Comparison of ENCODE assay signal across 9 mouse cellular contexts in genomic region chr7:98524401-98524800, GRCm38 (mm10). TPM values are rescaled to one million over a fixed set of nuclear protein-coding genes. Genes with fewer than 3 reads are reported as not detected.
DNase-seq lines count a peak whose midpoint lies in the region; ATAC-seq and TF ChIP-seq lines count a peak whose summit lies in the region.
"Had no signal": no experiment of that assay in that cellular context is flagged by ENCODE, and none has a peak within 500 bp of the region (broad histone marks: within the 10 kb centered on the region; RNA-seq: fewer than 3 reads in every experiment).

No protein-coding gene starts in this region.

- H3K4me2 ChIP-seq in heart, embryonic 12.5 days: no peak overlapping the region
- no peak overlapping the region for H3K4me2 ChIP-seq in lung, embryonic 14.5 days
- H3K4me2 ChIP-seq in hindbrain, embryonic 13.5 days: no peak overlapping the region
- H3K4me2 ChIP-seq in stomach, embryonic 15.5 days: no peak overlapping the region
- H3K4me2 ChIP-seq: liver, embryonic 13.5 days had no signal

- H3K9ac ChIP-seq in heart, embryonic 12.5 days: 0 out of 2 replicates have a peak overlapping the region, but pooled peaks have one; percentile 34
- no peak overlapping the region for H3K9ac ChIP-seq in lung, embryonic 14.5 days
- H3K9ac ChIP-seq in hindbrain, embryonic 13.5 days: no peak overlapping the region
- no peak overlapping the region for H3K9ac ChIP-seq in stomach, embryonic 15.5 days
- H3K9ac ChIP-seq: liver, embryonic 13.5 days had no signal

- no peak for ATAC-seq in heart, embryonic 12.5 days (ENCODE audit: insufficient number of reproducible peaks, low FRiP score)
- 0 out of 2 replicates have a peak, but pooled peaks have one; percentile 4 for ATAC-seq in lung, embryonic 14.5 days (ENCODE audit: insufficient read depth)
- ATAC-seq in hindbrain, embryonic 13.5 days (ENCODE audit: low FRiP score): no peak
- ATAC-seq in stomach, embryonic 15.5 days (ENCODE audit: insufficient read depth, low FRiP score, low read depth): no peak
- no peak for ATAC-seq in inflammation-experienced regulatory T-cells, adult 6 months

- no peaks in the 10 kb centered on the region for H3K9me3 ChIP-seq in heart, embryonic 12.5 days (replicated peaks)
- no peaks in the 10 kb centered on the region for H3K9me3 ChIP-seq in lung, embryonic 14.5 days (ENCODE audit: low read depth, low read length)
- H3K9me3 ChIP-seq in hindbrain, embryonic 13.5 days: no peaks in the 10 kb centered on the region
- no peaks in the 10 kb centered on the region for H3K9me3 ChIP-seq in stomach, embryonic 15.5 days
- H3K9me3 ChIP-seq: liver, embryonic 13.5 days had no signal

- H3K36me3 ChIP-seq in heart, embryonic 12.5 days: no peaks in the 10 kb centered on the region
- no peaks in the 10 kb centered on the region for H3K36me3 ChIP-seq in lung, embryonic 14.5 days (ENCODE audit: insufficient read depth)
- H3K36me3 ChIP-seq in hindbrain, embryonic 13.5 days: no peaks in the 10 kb centered on the region
- no peaks in the 10 kb centered on the region for H3K36me3 ChIP-seq in stomach, embryonic 15.5 days
- H3K36me3 ChIP-seq: liver, embryonic 13.5 days had no signal

- H3K4me3 ChIP-seq in heart, embryonic 12.5 days: no peak overlapping the region
- no peak overlapping the region for H3K4me3 ChIP-seq in lung, embryonic 14.5 days (ENCODE audit: low read depth, low read length)
- no peak overlapping the region for H3K4me3 ChIP-seq in hindbrain, embryonic 13.5 days
- no peak overlapping the region for H3K4me3 ChIP-seq in stomach, embryonic 15.5 days (replicated peaks)
- H3K4me3 ChIP-seq: liver, embryonic 13.5 days had no signal

- no peak for TF ChIP-seq CTCF in lung, embryonic 14.5 days (IDR thresholded peaks at IDR 0.05; ENCODE audit: low read depth)

- intact Hi-C loops in heart, postnatal 25 days (cut with DNase I): loop anchor here (5.0 kb wide), 1 partner anchor 37 kb away; the partner anchor contains the start of gene Lrrc32

- peak overlapping the region; percentile 57; the same call in 1 of the 2 replicates for H3K27ac ChIP-seq in heart, embryonic 12.5 days (ENCODE audit: poor library complexity, severe bottlenecking)
- peak overlapping the region; percentile 83 for H3K27ac ChIP-seq in lung, embryonic 14.5 days (ENCODE audit: low read depth)
- peak overlapping the region; percentile 61 for H3K27ac ChIP-seq in hindbrain, embryonic 13.5 days
- peak overlapping the region; percentile 81 for H3K27ac ChIP-seq in stomach, embryonic 15.5 days
- H3K27ac ChIP-seq: liver, embryonic 13.5 days had no signal

- no peaks in the 10 kb centered on the region for H3K27me3 ChIP-seq in heart, embryonic 12.5 days (replicated peaks)
- H3K27me3 ChIP-seq in lung, embryonic 14.5 days (ENCODE audit: insufficient read depth, low read length): no peaks in the 10 kb centered on the region
- H3K27me3 ChIP-seq in hindbrain, embryonic 13.5 days: 0 out of 2 replicates have a peak, but pooled peaks cover 3% of the 10 kb centered on the region
- H3K27me3 ChIP-seq in stomach, embryonic 15.5 days (replicated peaks): no peaks in the 10 kb centered on the region

- no peak for DNase-seq in heart, postnatal 25 days (ENCODE audit: low spot score)
- DNase-seq in lung, embryonic 14.5 days: peak; percentile 54
- no peak for DNase-seq in lung, adult 18-20 months
- DNase-seq in embryo, embryonic 9.5 days (ENCODE audit: extremely low spot score): no peak
- DNase-seq: liver, embryonic 13.5 days had no signal

- peaks cover 39% of the 10 kb centered on the region for H3K4me1 ChIP-seq in heart, embryonic 12.5 days (replicated peaks)
- peaks cover 17% of the 10 kb centered on the region for H3K4me1 ChIP-seq in lung, embryonic 14.5 days (ENCODE audit: insufficient read depth)
- peaks cover 26% of the 10 kb centered on the region for H3K4me1 ChIP-seq in hindbrain, embryonic 13.5 days (replicated peaks)
- H3K4me1 ChIP-seq in stomach, embryonic 15.5 days: peaks cover 24% of the 10 kb centered on the region

- WGBS in heart, embryonic 12.5 days: 39% methylated on average over 6 of the region's 6 CpGs
- WGBS in lung, embryonic 14.5 days: 20% methylated on average over 6 of the region's 6 CpGs
- 27% methylated on average over 6 of the region's 6 CpGs for WGBS in hindbrain, embryonic 13.5 days
- WGBS in stomach, embryonic 15.5 days: 30% methylated on average over 6 of the region's 6 CpGs

RNA-seq across cellular contexts. Expression of gene Lrrc32, which starts 35.3 kb away (rescaled TPM):
- 7.5 TPM in 2 replicates for polyA plus RNA-seq in heart, embryonic 12.5 days (2016; fragmentation: Nextera tagmentation; extraction: Ambion mirVana)
- 10 to 100 TPM; 10.7 to 11.4 TPM for total RNA-seq in heart, postnatal 25 days (2021)
- 7.2 and 7.3 TPM in 2 replicates for polyA plus RNA-seq in lung, embryonic 14.5 days (2014; fragmentation: Nextera tagmentation; extraction: Ambion mirVana)
- 3.1 and 3.9 TPM in 2 replicates for polyA plus RNA-seq in hindbrain, embryonic 13.5 days (2015; fragmentation: Nextera tagmentation; extraction: Ambion mirVana)
- polyA plus RNA-seq in stomach, embryonic 15.5 days (2015; fragmentation: Nextera tagmentation; extraction: Ambion mirVana): 9.8 TPM in 2 replicates
- polyA plus RNA-seq in inflammation-experienced regulatory T-cells, adult 6 months (2017; shearing (Covaris generic)): 10 to 100 TPM; 13.6 to 50.0 (median 44.7) TPM
